Mouse (Mus musculus): ENCODE measurements at regions not wholly inside any gene's neighbourhood (a gene's known extent, or its start where the extent isn't known, plus 50 kb on each side); places are given as distances from the start of the nearest gene placed in this dataset.
"Not testable (repeated sequence)": the region's sequence is repeated elsewhere in the genome, so short reads cannot be mapped to it uniquely, and the experiment has no call there.

- ATAC-seq (replicated peaks; ENCODE audit: poor library complexity): not testable (repeated sequence)
Measured at GRCm38 (mm10) chrX:103129347-103129746, 57.1 kb downstream of the Nap1l2 start.

GRCm38 (mm10) chrX:103109181-103109580 lies 77.3 kb downstream of the Nap1l2 start:
- peak; percentile 42; the same call in 1 of the 2 replicates for ATAC-seq (replicated peaks; ENCODE audit: poor library complexity)

- not testable (repeated sequence) for ATAC-seq (replicated peaks; ENCODE audit: poor library complexity)
Measured at GRCm38 (mm10) chrX:103067730-103068621, 118.5 kb downstream of the Nap1l2 start.

DNA sequence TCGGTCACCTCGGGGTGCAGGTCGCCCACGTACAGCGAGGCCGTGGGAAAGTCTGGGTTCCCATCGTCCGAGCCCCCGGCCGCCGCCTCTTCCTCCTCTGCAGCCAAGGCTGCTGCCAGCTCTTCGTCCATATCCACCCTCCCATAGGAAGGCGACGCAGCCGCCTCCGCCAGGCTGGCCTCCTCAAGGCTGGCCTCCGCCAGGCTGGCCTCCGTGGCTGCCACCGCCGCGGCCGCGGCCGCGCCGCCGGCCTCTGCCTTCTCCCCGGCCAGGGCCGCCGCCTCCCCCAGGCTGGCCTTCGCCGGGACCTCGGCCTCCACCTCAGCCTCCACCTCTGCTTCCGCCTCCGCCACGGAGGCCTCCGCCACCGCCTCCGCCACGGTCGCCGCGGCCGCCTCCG lies 119.3 kb downstream of the Nap1l2 start:
- 0 out of 2 replicates have a peak, but pooled peaks have one; percentile 17 for ATAC-seq (replicated peaks; ENCODE audit: poor library complexity)

- ATAC-seq (replicated peaks; ENCODE audit: poor library complexity): peak; percentile 100
Measured at GRCm38 (mm10) chrX:103026256-103027028, 98.3 kb downstream of the 1700018G05Rik start.

DNA sequence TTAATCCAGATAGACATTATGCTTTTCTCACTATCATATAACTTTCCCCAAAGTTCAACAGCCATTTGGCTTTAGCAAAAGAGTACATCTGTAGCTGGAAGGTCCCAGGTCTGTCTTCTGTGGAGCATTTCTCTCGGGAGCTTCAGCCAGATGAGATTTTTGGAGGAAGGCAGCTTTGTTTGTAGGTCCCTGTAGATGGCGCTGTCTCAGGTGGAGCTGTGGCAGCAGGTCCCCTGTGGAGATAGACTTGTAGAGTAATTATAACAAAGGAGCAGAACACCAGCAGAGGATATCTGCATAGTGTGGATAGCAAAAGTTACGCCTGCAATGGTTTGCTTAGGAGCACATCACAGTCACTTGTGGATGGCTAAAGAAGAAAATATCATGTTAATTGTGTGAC lies 97.3 kb downstream of the 1700018G05Rik start:
- ATAC-seq (replicated peaks; ENCODE audit: poor library complexity): peak; percentile 44; the same call in 1 of the 2 replicates

- not testable (repeated sequence) for ATAC-seq (replicated peaks; ENCODE audit: poor library complexity)
Measured at GRCm38 (mm10) chrX:103013425-103014057, 85.4 kb downstream of the 1700018G05Rik start.

GRCm38 (mm10) chrX:103012298-103013243 lies 84.4 kb downstream of the 1700018G05Rik start:
- 0 out of 2 replicates have a peak, but pooled peaks have one; percentile 11 for ATAC-seq (replicated peaks; ENCODE audit: poor library complexity)

- ATAC-seq (replicated peaks; ENCODE audit: poor library complexity): not testable (repeated sequence)
Measured at GRCm38 (mm10) chrX:102993956-102994355, 65.8 kb downstream of the 1700018G05Rik start.

Data from megakaryocyte progenitor cell, adult 5-6 weeks (primary cell).